Mouse (Mus musculus): ENCODE results near the gene Npc2.

DNA sequence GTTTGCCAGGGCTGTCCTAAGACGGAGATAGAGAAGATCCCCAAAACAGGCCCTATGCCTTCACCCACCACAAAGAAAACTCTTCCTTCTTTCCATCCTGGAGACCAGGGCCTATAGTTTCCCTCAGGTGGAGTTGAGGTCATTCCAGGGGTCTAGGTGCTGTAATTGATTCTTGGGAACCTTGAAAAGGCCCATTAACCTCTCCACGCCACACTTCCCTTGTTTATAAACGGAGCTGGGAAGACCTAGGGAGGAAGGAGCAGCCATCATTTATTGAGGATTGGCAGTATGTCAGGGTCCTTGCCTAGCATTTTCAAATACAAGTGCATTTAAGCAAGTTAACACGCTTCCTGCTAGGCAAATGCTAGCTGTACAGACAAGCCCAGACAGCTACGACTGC, 45.5 kb downstream of the Npc2 start:
- no peak for TF ChIP-seq CTCF (IDR thresholded peaks at IDR 0.05; ENCODE audit: borderline replicate concordance, insufficient read depth, low read depth, low read length)
- TF ChIP-seq POLR2A (IDR thresholded peaks at IDR 0.05; ENCODE audit: borderline replicate concordance, insufficient read depth, low read length) = no peak
